Mouse (Mus musculus) fat pad, adult 2 months (tissue): ENCODE measurements at regions not wholly inside any gene's neighbourhood (a gene's known extent, or its start where the extent isn't known, plus 50 kb on each side); places are given as distances from the start of the nearest gene placed in this dataset.

Source experiments
- DNase-seq: peaks from one replicate; pipeline ENCODE4 v3.0.0-alpha.2; 2011; ENCODE audit warnings: low read depth, low spot score; ENCODE audit errors: extremely low read depth

GRCm38 (mm10) chr15:56166236-56166635 lies 1311.2 kb downstream of the Slc22a22 start:
- DNase-seq: no peak

GRCm38 (mm10) chr15:56158726-56159125 lies 1318.7 kb downstream of the Slc22a22 start:
- DNase-seq: no peak

GRCm38 (mm10) chr15:56139451-56139850 lies 1338.0 kb downstream of the Slc22a22 start:
- DNase-seq: no peak

- no peak for DNase-seq
These were observed 1340.9 kb downstream of the Slc22a22 start for GRCm38 (mm10) chr15:56136420-56136970.

GRCm38 (mm10) chr15:56128029-56128428 lies 1349.4 kb downstream of the Slc22a22 start:
- no peak for DNase-seq

GRCm38 (mm10) chr15:56119287-56120065 lies 1357.9 kb downstream of the Slc22a22 start:
- no peak for DNase-seq

GRCm38 (mm10) chr15:56108313-56108712 lies 1369.1 kb downstream of the Slc22a22 start:
- DNase-seq: no peak

- no peak for DNase-seq
These were observed 1369.7 kb downstream of the Slc22a22 start for GRCm38 (mm10) chr15:56107719-56108118.

GRCm38 (mm10) chr15:56100133-56100735 lies 1377.2 kb downstream of the Slc22a22 start:
- DNase-seq: no peak

- no peak for DNase-seq
These were observed 1399.4 kb downstream of the Slc22a22 start for GRCm38 (mm10) chr15:56077838-56078567.

- no peak for DNase-seq
These were observed 1400.3 kb downstream of the Slc22a22 start for GRCm38 (mm10) chr15:56077081-56077480.

GRCm38 (mm10) chr15:56076680-56077079 lies 1400.7 kb downstream of the Slc22a22 start:
- DNase-seq: no peak

GRCm38 (mm10) chr15:56069511-56069910 lies 1407.9 kb downstream of the Slc22a22 start:
- DNase-seq: peak; percentile 58

GRCm38 (mm10) chr15:56067214-56067613 lies 1410.2 kb downstream of the Slc22a22 start:
- no peak for DNase-seq

- DNase-seq: no peak
These were observed 1410.9 kb downstream of the Slc22a22 start for GRCm38 (mm10) chr15:56066540-56066939.

- DNase-seq: no peak
These were observed 1411.4 kb downstream of the Slc22a22 start for GRCm38 (mm10) chr15:56065872-56066534.

- DNase-seq: no peak
These were observed 1414.8 kb downstream of the Slc22a22 start for GRCm38 (mm10) chr15:56062576-56062975.

- DNase-seq: no peak
These were observed 1416.1 kb downstream of the Slc22a22 start for GRCm38 (mm10) chr15:56061326-56061725.

GRCm38 (mm10) chr15:56050716-56051115 lies 1426.7 kb downstream of the Slc22a22 start:
- no peak for DNase-seq

- DNase-seq: no peak
These were observed 1429.6 kb downstream of the Slc22a22 start for GRCm38 (mm10) chr15:56047832-56048231.
